Mouse (Mus musculus) embryonic facial prominence, embryonic 14.5 days (tissue): ENCODE measurements at regions not wholly inside any gene's neighbourhood (a gene's known extent, or its start where the extent isn't known, plus 50 kb on each side); places are given as distances from the start of the nearest gene placed in this dataset.
A peak's percentile ranks its signal among the peaks of the same experiment; 100 is the strongest.

Experiments used
- ATAC-seq: fragments of 200-750 bp; cut with Nextera tagmentation; 2 replicates; pipeline ENCODE4 v1.8.0; 2017; ENCODE audit warnings: low read depth, moderate number of reproducible peaks, moderate TSS enrichment
- DNase-seq: peaks from one replicate; pipeline ENCODE4 v3.0.0-alpha.2; 2015; ENCODE audit warnings: low spot score
- H3K27ac ChIP-seq: fragments of 300-500 bp; sonication (generic); replicated peaks from 2 replicates; pipeline ENCODE4 v1.5.1; 2014; ENCODE audit warnings: low read depth, mild to moderate bottlenecking, low read length, moderate library complexity
- H3K27me3 ChIP-seq: fragments of 300-500 bp; sonication (generic); replicated peaks from 2 replicates; pipeline ENCODE4 v1.6.1; 2014; ENCODE audit warnings: low read length; ENCODE audit not compliant: control insufficient read depth, insufficient read depth
- H3K36me3 ChIP-seq: fragments of 300-500 bp; sonication (generic); 2 replicates; pipeline ENCODE4 v1.6.1; 2014; ENCODE audit warnings: low read length, mixed read lengths; ENCODE audit not compliant: control insufficient read depth, insufficient read depth
- H3K4me1 ChIP-seq: fragments of 300-500 bp; sonication (generic); 2 replicates; pipeline ENCODE4 v1.6.1; 2014; ENCODE audit warnings: antibody characterized with exemption, low read length; ENCODE audit not compliant: control insufficient read depth, insufficient read depth
- H3K4me2 ChIP-seq: fragments of 300-500 bp; sonication (generic); 2 replicates; pipeline ENCODE4 v1.6.1; 2014; ENCODE audit warnings: low read depth, mild to moderate bottlenecking, low read length, moderate library complexity, mixed read lengths
- H3K4me3 ChIP-seq: fragments of 300-500 bp; sonication (generic); 2 replicates; pipeline ENCODE4 v1.5.1; 2014; ENCODE audit warnings: low read depth, mild to moderate bottlenecking, low read length
- H3K9ac ChIP-seq: fragments of 300-500 bp; sonication (generic); 2 replicates; pipeline ENCODE4 v1.6.1; 2014; ENCODE audit warnings: low read depth, mild to moderate bottlenecking, low read length, moderate library complexity, mixed read lengths
- H3K9me3 ChIP-seq: fragments of 300-500 bp; sonication (generic); 2 replicates; pipeline ENCODE4 v1.6.1; 2016; ENCODE audit warnings: low read length; ENCODE audit not compliant: control insufficient read depth
- WGBS: fragments of 180-500 bp; shearing (Covaris S2); extraction: QIAGEN DNeasy Blood & Tissue Kit; methylation state at CpG from one replicate; pipeline ENCODE4 v1.1.7; 2014; 5-methylcytosine and 5-hydroxymethylcytosine counted together

DNA sequence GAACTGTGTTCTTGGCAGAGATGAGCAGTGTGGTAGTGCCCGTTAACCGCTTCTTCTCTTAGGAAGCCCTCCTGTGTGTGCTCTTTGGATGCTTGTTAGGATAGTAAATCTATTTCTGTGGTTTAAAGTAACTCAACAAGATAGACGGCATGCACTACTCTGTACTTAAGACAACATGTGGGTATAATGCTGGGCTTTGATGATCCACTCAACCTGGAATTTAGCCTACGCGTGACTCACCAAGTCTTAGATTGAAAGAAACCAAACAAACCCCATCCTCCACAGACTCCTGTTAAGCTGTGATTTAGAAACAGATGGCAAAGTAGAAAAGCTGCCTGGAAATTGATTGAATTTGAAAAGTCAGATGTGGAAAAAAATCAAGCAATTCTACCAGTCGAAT lies 673.5 kb downstream of the Olfm4 start:
- no peak overlapping the region for H3K4me3 ChIP-seq
- H3K9ac ChIP-seq = no peak overlapping the region
- H3K4me1 ChIP-seq = no peaks in the 10 kb centered on the region
- DNase-seq = peak; percentile 81
- ATAC-seq = peak; percentile 41; the same call in 1 of the 2 replicates
- no peaks in the 10 kb centered on the region for H3K9me3 ChIP-seq
- H3K27me3 ChIP-seq = no peaks in the 10 kb centered on the region
- WGBS = 49% methylated on average over 6 of the region's 6 CpGs
- H3K27ac ChIP-seq = no peak overlapping the region
- no peaks in the 10 kb centered on the region for H3K36me3 ChIP-seq
- H3K4me2 ChIP-seq = no peak overlapping the region

DNA sequence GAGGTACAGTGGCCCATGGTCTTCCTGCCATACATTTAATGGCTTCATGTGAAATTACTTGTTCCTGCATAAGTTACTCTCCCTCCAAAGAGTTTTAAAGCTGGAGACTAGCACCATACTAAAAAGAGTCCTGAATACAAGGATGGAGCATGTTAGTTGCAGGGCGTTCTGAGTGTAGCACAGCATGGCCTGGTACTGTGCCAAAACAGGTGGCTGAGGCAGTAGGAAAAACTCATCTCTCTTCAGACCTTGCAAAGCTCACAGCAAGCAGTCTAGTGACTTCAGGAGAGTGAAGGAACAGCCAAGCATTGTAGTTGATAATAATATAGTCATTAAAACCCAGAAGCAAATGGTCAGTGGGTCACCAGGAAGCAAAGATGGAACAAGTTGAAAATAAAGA lies 699.0 kb downstream of the Olfm4 start:
- Histone ChIP-seq H3K4me2 (no peak overlapping the region), H3K4me1 (no peaks in the 10 kb centered on the region), H3K36me3 (no peaks in the 10 kb centered on the region), H3K27me3 (no peaks in the 10 kb centered on the region), H3K27ac (no peak overlapping the region), H3K9ac (no peak overlapping the region), H3K4me3 (no peak overlapping the region), H3K9me3 (no peaks in the 10 kb centered on the region)
- ATAC-seq (no peak), DNase-seq (no peak)
- 71% methylated on average over 1 of the region's 1 CpGs for WGBS

DNA sequence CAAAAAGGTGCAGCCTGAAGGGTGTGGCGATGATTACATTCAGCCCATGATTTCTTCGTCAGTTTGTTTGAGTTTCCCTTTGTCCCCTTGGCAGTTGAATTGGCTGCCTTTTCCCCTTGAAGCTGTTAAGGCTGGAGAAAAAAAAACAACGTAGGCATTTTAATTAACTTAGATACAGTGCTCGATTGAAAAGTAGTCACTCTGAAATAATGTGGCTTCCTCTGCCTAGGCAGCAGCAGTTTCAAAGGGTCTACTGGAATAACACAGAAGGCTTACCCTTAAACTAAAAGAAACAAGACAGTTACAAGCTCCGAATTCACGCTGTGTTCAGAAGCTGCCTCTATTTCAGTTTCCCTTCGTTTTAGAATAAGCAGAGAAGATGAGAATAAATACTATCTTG lies 699.4 kb downstream of the Olfm4 start:
- Histone ChIP-seq H3K4me2 (no peak overlapping the region), H3K4me3 (no peak overlapping the region), H3K36me3 (no peaks in the 10 kb centered on the region), H3K9ac (no peak overlapping the region), H3K27ac (no peak overlapping the region), H3K4me1 (no peaks in the 10 kb centered on the region), H3K27me3 (no peaks in the 10 kb centered on the region), H3K9me3 (no peaks in the 10 kb centered on the region)
- DNase-seq = no peak
- 53% methylated on average over 7 of the region's 7 CpGs for WGBS
- ATAC-seq = no peak

DNA sequence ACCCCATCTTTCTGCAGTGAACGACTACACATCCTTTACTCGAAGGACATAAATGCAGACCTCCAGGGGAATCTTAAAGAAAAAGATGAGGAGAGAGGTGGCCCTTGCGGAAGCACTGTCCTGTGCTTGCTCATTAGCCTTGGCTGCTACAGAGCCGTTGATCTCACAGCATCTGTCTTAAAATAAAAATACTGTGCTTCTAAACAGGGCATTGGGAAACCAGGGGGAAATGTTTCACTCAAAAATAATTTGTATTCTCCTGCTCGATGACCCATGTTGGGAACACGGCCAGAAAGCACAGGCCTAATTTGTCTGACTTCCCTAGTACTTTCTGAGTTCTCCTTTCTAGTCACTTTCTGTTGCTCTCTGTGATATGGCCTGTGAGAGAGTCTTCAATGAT lies 699.8 kb downstream of the Olfm4 start:
- ATAC-seq = no peak
- peak; percentile 7 for DNase-seq
- Histone ChIP-seq H3K36me3 (no peaks in the 10 kb centered on the region), H3K27ac (no peak overlapping the region), H3K9ac (no peak overlapping the region), H3K9me3 (no peaks in the 10 kb centered on the region), H3K4me2 (no peak overlapping the region), H3K4me3 (no peak overlapping the region), H3K4me1 (no peaks in the 10 kb centered on the region), H3K27me3 (no peaks in the 10 kb centered on the region)
- 64% methylated on average over 6 of the region's 6 CpGs for WGBS

DNA sequence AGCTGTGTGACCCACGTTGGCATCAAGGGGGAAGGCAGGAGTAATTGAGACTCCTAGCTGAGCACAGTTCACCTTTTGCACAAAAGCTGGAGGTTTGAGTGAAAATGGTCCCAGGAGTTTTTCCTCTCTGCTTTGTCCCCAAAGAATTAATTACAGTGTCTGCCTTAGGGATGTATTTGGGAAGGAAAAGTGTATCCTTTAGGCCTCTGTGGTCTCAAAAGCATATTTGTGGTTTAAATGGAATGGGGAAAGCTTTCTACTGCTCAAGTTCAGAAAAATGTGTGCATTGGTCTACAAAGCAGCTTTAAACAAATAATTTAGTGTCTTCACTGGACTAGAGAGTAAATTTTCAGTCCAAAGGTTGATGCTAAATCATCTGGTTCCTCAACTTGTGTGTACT lies 706.6 kb downstream of the Olfm4 start:
- no peaks in the 10 kb centered on the region for H3K36me3 ChIP-seq

GRCm38 (mm10) chr14:80722766-80723531 lies 739.1 kb downstream of the Olfm4 start:
- H3K27me3 ChIP-seq = no peaks in the 10 kb centered on the region
- H3K27ac ChIP-seq = no peak overlapping the region
- no peak overlapping the region for H3K4me2 ChIP-seq
- H3K4me1 ChIP-seq = no peaks in the 10 kb centered on the region
- 77% methylated on average over 4 of the region's 4 CpGs for WGBS
- DNase-seq (no peak), ATAC-seq (no peak)
- no peaks in the 10 kb centered on the region for H3K36me3 ChIP-seq
- H3K9ac ChIP-seq = no peak overlapping the region
- H3K9me3 ChIP-seq = no peaks in the 10 kb centered on the region
- H3K4me3 ChIP-seq = no peak overlapping the region

More for the DNA sequence above, 706.6 kb downstream of the Olfm4 start:
- DNase-seq (peak; percentile 39), ATAC-seq (no peak)
- H3K9me3 ChIP-seq = no peaks in the 10 kb centered on the region
- H3K27ac ChIP-seq = no peak overlapping the region
- no peak overlapping the region for H3K4me2 ChIP-seq
- no peak overlapping the region for H3K4me3 ChIP-seq
- no peaks in the 10 kb centered on the region for H3K27me3 ChIP-seq
- H3K4me1 ChIP-seq = no peaks in the 10 kb centered on the region
- H3K9ac ChIP-seq = no peak overlapping the region
- 17% methylated on average over 1 of the region's 1 CpGs for WGBS

- Histone ChIP-seq H3K4me2 (no peak overlapping the region), H3K4me1 (no peaks in the 10 kb centered on the region), H3K27me3 (no peaks in the 10 kb centered on the region), H3K27ac (no peak overlapping the region), H3K4me3 (no peak overlapping the region), H3K9me3 (peaks cover 7% of the 10 kb centered on the region; the same call in 1 of the 2 replicates), H3K36me3 (no peaks in the 10 kb centered on the region), H3K9ac (no peak overlapping the region)
- no peak for DNase-seq
- no peak for ATAC-seq
- 66% methylated on average over 5 of the region's 5 CpGs for WGBS
These were observed 747.3 kb downstream of the Olfm4 start for GRCm38 (mm10) chr14:80731194-80731593.
